Mouse (Mus musculus): Measurements from ENCODE around the gene Ociad1. TPM values are rescaled to one million over a fixed set of nuclear protein-coding genes. Genes with fewer than 3 reads are reported as not detected.
"Not testable (repeated sequence)": the region's sequence is repeated elsewhere in the genome, so short reads cannot be mapped to it uniquely, and the experiment has no call there.

Ociad1 gene
- total RNA-seq, 1 experiment from 2014 or later = 203 TPM

GRCm38 (mm10) chr5:73279732-73280566 lies 12.6 kb upstream of the Ociad1 start:
- ATAC-seq (ENCODE audit: extremely low read depth, insufficient number of reproducible peaks, low FRiP score, poor library complexity, severe bottlenecking) = no peak

- no peak for ATAC-seq (ENCODE audit: extremely low read depth, insufficient number of reproducible peaks, low FRiP score, poor library complexity, severe bottlenecking)
These were observed 12.1 kb upstream of the Ociad1 start for GRCm38 (mm10) chr5:73280567-73280850.

DNA sequence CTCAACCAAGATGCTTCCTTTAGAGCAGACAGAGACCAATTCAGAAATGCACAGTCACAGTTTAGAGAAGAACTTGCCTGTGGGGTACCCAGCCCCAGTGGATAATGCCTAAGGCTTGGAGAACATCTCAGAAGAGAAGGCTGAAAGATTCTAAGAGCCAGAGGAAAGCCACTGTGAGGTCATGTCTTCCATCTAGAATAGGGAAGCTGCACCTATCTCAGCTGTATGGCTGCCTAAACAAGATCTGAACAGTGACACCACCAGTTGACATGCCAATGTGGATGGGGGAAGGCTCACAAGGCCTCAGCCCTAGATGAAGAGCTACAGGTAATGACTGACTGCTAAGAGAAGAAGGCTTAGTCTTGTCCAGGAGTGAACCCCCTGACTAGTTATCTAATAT lies 8.5 kb upstream of the Ociad1 start:
- ATAC-seq (ENCODE audit: extremely low read depth, insufficient number of reproducible peaks, low FRiP score, poor library complexity, severe bottlenecking) = no peak

- ATAC-seq (ENCODE audit: extremely low read depth, insufficient number of reproducible peaks, low FRiP score, poor library complexity, severe bottlenecking) = no peak
These were observed 7.1 kb upstream of the Ociad1 start for GRCm38 (mm10) chr5:73285470-73285978.

DNA sequence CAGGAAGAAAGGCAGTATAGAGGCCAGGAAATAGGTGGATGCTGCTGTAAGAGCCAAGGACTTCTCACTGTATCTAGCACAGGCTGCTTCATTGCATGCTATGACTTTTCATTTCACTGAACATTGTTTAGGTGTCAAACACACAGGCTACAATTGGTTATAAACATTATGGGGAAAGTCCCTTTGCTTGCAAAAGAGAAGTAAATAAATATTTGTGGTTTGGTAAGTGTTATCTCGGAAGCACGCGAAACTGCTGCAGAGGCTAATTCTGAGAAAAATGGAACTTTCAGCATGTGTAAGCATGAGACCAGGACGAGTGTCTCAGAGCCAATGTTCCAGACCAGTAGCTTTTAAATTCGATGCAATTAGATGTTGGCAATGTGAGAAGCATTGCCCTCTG lies 6.0 kb upstream of the Ociad1 start:
- 0 out of 2 replicates have a peak, but pooled peaks have one; percentile 9 for ATAC-seq (ENCODE audit: extremely low read depth, insufficient number of reproducible peaks, low FRiP score, poor library complexity, severe bottlenecking)

GRCm38 (mm10) chr5:73289900-73290299 lies 2.7 kb upstream of the Ociad1 start:
- no peak for ATAC-seq (ENCODE audit: extremely low read depth, insufficient number of reproducible peaks, low FRiP score, poor library complexity, severe bottlenecking)

GRCm38 (mm10) chr5:73293458-73293827 lies 859 bp downstream of the Ociad1 start:
- ATAC-seq (ENCODE audit: extremely low read depth, insufficient number of reproducible peaks, low FRiP score, poor library complexity, severe bottlenecking) = no peak

DNA sequence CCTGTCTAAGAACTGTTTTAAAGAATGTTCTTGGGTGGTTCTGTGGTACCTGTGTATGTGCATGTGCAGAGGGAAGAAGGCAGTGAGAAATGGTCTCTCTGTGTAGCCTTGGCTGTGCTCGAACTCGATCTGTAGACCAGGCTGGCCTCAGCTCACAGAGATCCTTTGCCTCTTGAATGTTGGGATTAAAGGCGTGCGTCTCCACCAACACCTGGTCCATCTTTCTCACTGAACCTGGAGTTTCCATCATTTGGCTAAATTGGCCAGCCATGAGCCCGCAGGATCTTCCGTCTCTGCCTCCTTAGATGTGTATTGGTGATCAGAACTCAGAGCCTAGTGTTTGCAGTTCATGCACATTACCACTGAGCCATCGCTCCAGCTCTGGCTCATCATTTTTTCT lies 2.4 kb downstream of the Ociad1 start:
- ATAC-seq (ENCODE audit: extremely low read depth, insufficient number of reproducible peaks, low FRiP score, poor library complexity, severe bottlenecking) = no peak

DNA sequence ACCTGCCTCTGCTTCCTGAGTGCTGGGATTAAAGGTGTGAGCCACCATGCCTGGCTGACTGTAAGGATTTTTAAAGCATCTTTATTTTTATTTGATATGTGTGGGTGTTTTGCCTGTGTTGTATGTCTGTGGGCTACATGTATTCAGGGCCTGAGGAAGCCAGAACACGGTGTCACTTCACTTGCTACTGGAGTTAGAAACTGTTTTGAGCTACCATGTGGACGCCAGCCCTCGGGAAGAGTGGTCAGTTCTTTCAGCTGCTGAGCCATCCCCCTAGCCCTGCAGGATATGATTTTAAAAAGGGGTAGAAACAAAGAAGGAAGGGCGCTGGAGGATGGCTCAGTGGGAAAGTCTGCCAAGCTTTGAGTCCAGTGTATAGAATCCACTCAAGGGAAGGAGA lies 3.3 kb downstream of the Ociad1 start:
- ATAC-seq (ENCODE audit: extremely low read depth, insufficient number of reproducible peaks, low FRiP score, poor library complexity, severe bottlenecking) = no peak

DNA sequence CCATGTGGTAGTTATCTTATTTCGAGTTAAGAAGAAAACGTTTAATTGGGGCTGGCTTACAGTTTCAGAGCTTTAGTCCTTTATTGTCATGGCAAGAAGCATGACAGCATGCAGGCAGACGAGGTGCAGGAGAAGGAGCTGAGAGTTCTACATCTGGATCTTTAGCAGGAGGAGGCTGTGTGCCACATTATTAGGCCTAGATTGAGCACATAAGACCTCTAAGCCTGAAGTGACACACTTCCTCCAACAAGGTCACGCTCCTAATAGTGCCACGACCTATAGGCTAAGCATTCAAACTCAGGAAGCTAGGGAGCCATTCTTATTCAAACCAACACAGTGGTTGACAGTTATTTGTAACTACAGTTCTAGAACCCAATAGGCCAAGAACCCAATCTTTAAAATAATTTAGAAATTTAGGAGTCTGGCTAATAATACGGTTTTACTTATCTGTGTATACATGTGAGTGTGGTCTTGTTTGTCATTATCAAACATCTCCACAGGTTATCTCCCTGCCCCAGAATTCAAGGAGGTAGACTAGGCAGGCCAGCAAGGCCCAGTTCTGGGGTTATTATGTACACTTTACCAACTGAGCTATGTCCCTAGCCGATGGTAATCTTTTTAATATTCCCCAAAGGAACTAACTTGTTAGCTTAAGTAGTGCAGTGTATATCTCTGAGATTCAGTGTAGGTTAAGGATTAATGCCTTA lies 9.2 kb downstream of the Ociad1 start:
- ATAC-seq (ENCODE audit: extremely low read depth, insufficient number of reproducible peaks, low FRiP score, poor library complexity, severe bottlenecking) = no peak

GRCm38 (mm10) chr5:73304507-73304906 lies 11.9 kb downstream of the Ociad1 start:
- no peak for ATAC-seq (ENCODE audit: extremely low read depth, insufficient number of reproducible peaks, low FRiP score, poor library complexity, severe bottlenecking)

- no peak for ATAC-seq (ENCODE audit: extremely low read depth, insufficient number of reproducible peaks, low FRiP score, poor library complexity, severe bottlenecking)
These were observed 13.9 kb downstream of the Ociad1 start for GRCm38 (mm10) chr5:73306486-73306885.

DNA sequence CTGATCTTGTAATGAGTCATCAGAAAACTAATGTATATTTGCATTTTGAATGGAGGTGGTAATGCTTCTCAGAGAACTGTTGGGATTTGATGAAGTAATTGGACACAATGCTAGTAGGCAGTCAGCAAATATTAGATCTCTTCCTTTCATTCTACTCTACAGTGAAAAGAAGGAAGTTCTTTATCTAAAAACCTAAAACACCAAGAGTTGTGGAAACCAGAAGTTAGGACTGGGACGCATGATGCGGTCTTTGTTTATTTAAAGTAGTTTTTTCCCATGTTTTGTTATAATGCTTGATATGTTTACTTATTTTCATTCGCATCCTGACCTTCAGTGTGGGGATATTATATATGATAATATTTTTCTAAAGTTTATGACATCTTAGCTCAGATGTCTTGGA lies 14.7 kb downstream of the Ociad1 start:
- ATAC-seq (ENCODE audit: extremely low read depth, insufficient number of reproducible peaks, low FRiP score, poor library complexity, severe bottlenecking) = no peak

GRCm38 (mm10) chr5:73309496-73309895 lies 16.9 kb downstream of the Ociad1 start:
- no peak for ATAC-seq (ENCODE audit: extremely low read depth, insufficient number of reproducible peaks, low FRiP score, poor library complexity, severe bottlenecking)

DNA sequence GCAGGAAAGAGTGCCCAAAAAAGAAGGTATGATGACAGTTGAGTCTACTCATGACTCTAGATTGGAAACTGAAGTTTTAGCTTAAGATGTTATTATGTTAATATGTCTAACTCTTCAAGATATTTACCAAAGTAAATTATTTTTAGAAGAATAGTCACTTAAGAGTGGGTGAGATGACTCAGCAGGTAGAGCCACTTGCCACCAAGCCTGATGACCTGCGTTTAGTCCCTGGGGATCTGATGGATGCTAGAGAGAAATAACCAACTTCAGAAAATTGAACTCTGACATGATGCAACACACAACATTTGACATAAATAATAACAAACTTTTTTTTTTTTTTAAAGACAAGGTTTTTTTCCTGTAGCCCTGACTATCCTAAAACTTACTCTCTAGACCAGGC lies 17.8 kb downstream of the Ociad1 start:
- no peak for ATAC-seq (ENCODE audit: extremely low read depth, insufficient number of reproducible peaks, low FRiP score, poor library complexity, severe bottlenecking)

GRCm38 (mm10) chr5:73311458-73311857 lies 18.9 kb downstream of the Ociad1 start:
- no peak for ATAC-seq (ENCODE audit: extremely low read depth, insufficient number of reproducible peaks, low FRiP score, poor library complexity, severe bottlenecking)

GRCm38 (mm10) chr5:73313591-73313990 lies 21.0 kb downstream of the Ociad1 start:
- ATAC-seq (ENCODE audit: extremely low read depth, insufficient number of reproducible peaks, low FRiP score, poor library complexity, severe bottlenecking) = no peak

GRCm38 (mm10) chr5:73314654-73315053 lies 22.1 kb downstream of the Ociad1 start:
- ATAC-seq (ENCODE audit: extremely low read depth, insufficient number of reproducible peaks, low FRiP score, poor library complexity, severe bottlenecking) = no peak

GRCm38 (mm10) chr5:73319306-73319705 lies 26.7 kb downstream of the Ociad1 start:
- ATAC-seq (ENCODE audit: extremely low read depth, insufficient number of reproducible peaks, low FRiP score, poor library complexity, severe bottlenecking) = no peak

DNA sequence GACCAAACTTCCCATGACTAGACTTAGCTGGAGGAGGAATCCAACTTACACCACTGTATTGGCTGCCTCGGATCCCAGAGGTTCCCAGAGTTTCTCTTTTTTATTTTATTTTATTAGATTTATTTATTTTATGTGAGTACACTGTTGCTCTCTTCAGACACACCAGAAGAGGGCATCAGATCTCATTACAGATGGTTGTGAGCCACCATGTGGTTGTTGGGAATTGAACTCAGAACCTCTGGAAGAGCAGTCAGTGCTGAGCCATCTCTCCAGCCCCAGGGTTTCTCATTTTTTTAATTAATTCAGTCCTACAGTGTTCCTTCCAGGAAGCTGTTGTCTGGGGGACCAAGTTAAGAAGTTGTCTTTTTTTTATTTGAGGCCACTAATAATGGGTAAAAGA lies 30.1 kb downstream of the Ociad1 start:
- ATAC-seq (ENCODE audit: extremely low read depth, insufficient number of reproducible peaks, low FRiP score, poor library complexity, severe bottlenecking) = not testable (repeated sequence)

Measured in neutrophil, adult 5-6 weeks (primary cell).